Mouse (Mus musculus) B cell, adult 2 months (primary cell): ENCODE measurements around the gene Kdm4d.
"Not testable (repeated sequence)": the region's sequence is repeated elsewhere in the genome, so short reads cannot be mapped to it uniquely, and the experiment has no call there.

Experiments used
- DNase-seq, 2 experiments: peaks; one replicate each; pipeline ENCODE4 v3.0.0; 2022

Kdm4d gene

GRCm38 (mm10) chr9:14447086-14447485 lies 53.2 kb downstream of the Kdm4d start:
- DNase-seq: not testable (repeated sequence)

GRCm38 (mm10) chr9:14440347-14440746 lies 59.9 kb downstream of the Kdm4d start:
- DNase-seq: no peak

- no peak for DNase-seq
Measured at GRCm38 (mm10) chr9:14433252-14433939, 66.9 kb downstream of the Kdm4d start.
